Mouse (Mus musculus) midbrain, embryonic 11.5 days (tissue): ENCODE data around the gene Gm43738. TPM values are rescaled to one million over a fixed set of nuclear protein-coding genes. Genes with fewer than 3 reads are reported as not detected.

Experiments used
- ATAC-seq: fragments of 200-750 bp; cut with Nextera tagmentation; 2 replicates; pipeline ENCODE4 v1.8.0; 2017; ENCODE audit warnings: moderate TSS enrichment, moderate library complexity; ENCODE audit not compliant: low FRiP score
- DNase-seq: peaks from one replicate; pipeline ENCODE4 v3.0.0; 2015; ENCODE audit warnings: low spot score; ENCODE audit errors: missing footprints
- H3K27ac ChIP-seq: fragments of 300-500 bp; sonication (generic); 2 replicates; pipeline ENCODE4 v1.5.1; 2014; ENCODE audit warnings: low read depth, low read length
- H3K27me3 ChIP-seq: fragments of 300-500 bp; sonication (generic); 2 replicates; pipeline ENCODE4 v1.6.1; 2014; ENCODE audit warnings: mild to moderate bottlenecking, low read length, moderate library complexity, mixed read lengths; ENCODE audit not compliant: control insufficient read depth, insufficient read depth
- H3K36me3 ChIP-seq: fragments of 300-500 bp; sonication (generic); 2 replicates; pipeline ENCODE4 v1.6.1; 2014; ENCODE audit warnings: mild to moderate bottlenecking, low read length, moderate library complexity, mixed read lengths; ENCODE audit not compliant: control insufficient read depth, insufficient read depth
- H3K4me1 ChIP-seq: fragments of 300-500 bp; sonication (generic); 2 replicates; pipeline ENCODE4 v1.6.1; 2014; ENCODE audit warnings: low read length; ENCODE audit not compliant: control insufficient read depth, insufficient read depth
- H3K4me2 ChIP-seq: fragments of 300-500 bp; sonication (generic); 2 replicates; pipeline ENCODE4 v1.6.1; 2014; ENCODE audit warnings: mild to moderate bottlenecking, moderate library complexity
- H3K4me3 ChIP-seq: fragments of 300-500 bp; sonication (generic); 2 replicates; pipeline ENCODE4 v1.5.1; 2014; ENCODE audit warnings: low read depth, low read length
- H3K9ac ChIP-seq: fragments of 300-500 bp; sonication (generic); 2 replicates; pipeline ENCODE4 v1.6.1; 2014; ENCODE audit warnings: low read length
- H3K9me3 ChIP-seq: fragments of 300-500 bp; sonication (generic); 2 replicates; pipeline ENCODE4 v1.6.1; 2016; ENCODE audit warnings: low read length; ENCODE audit not compliant: control insufficient read depth
- WGBS: fragments of 180-500 bp; shearing (Covaris S2); extraction: QIAGEN DNeasy Blood & Tissue Kit; methylation state at CpG from one replicate; pipeline ENCODE4 v1.1.7; 2014; 5-methylcytosine and 5-hydroxymethylcytosine counted together
- polyA plus RNA-seq: library from polyadenylated mRNA; unstranded; fragments of >200 nt; fragmentation: Nextera tagmentation; extraction: Ambion mirVana; gene quantifications from 2 replicates; pipeline ENCODE4 v1.2.1, GENCODE M21; 2014

Gm43738 gene
- polyA plus RNA-seq: not detected in 2 replicates

- Histone ChIP-seq H3K27me3 (no peaks in the 10 kb centered on the region), H3K27ac (peak within 1 kb of the TSS; percentile 48), H3K9ac (peak within 1 kb of the TSS; percentile 81), H3K4me2 (peak within 1 kb of the TSS; percentile 89), H3K36me3 (peaks cover 7% of the 10 kb centered on the region; the same call in 1 of the 2 replicates), H3K4me3 (peak within 1 kb of the TSS; percentile 87), H3K4me1 (peaks cover 18% of the 10 kb centered on the region), H3K9me3 (no peaks in the 10 kb centered on the region)
- no peak for ATAC-seq
- no peak for DNase-seq
- WGBS: 53% methylated on average over 7 of the region's 7 CpGs
Measured at GRCm38 (mm10) chr3:89100811-89101210, at the start of gene Gm43738. Gene Gm43738, minus strand, starts transcription at chr3:89101099.

GRCm38 (mm10) chr3:89148567-89148966 is 47.7 kb upstream of the Gm43738 start:
- ATAC-seq (no peak), DNase-seq (no peak)
- 70% methylated on average over 14 of the region's 14 CpGs for WGBS
- H3K27ac ChIP-seq: no peak overlapping the region
- H3K4me3 ChIP-seq: no peak overlapping the region
- H3K4me1 ChIP-seq: peaks cover 7% of the 10 kb centered on the region
- no peaks in the 10 kb centered on the region for H3K9me3 ChIP-seq
- H3K36me3 ChIP-seq: no peaks in the 10 kb centered on the region
- no peak overlapping the region for H3K4me2 ChIP-seq
- no peak overlapping the region for H3K9ac ChIP-seq
- peaks cover 5% of the 10 kb centered on the region; the same call in 1 of the 2 replicates for H3K27me3 ChIP-seq

- Histone ChIP-seq H3K27me3 (peaks cover 5% of the 10 kb centered on the region; the same call in 1 of the 2 replicates), H3K4me2 (peak overlapping the region; percentile 27), H3K36me3 (no peaks in the 10 kb centered on the region), H3K9ac (no peak overlapping the region), H3K27ac (no peak overlapping the region), H3K4me3 (no peak overlapping the region), H3K4me1 (peaks cover 7% of the 10 kb centered on the region), H3K9me3 (no peaks in the 10 kb centered on the region)
- DNase-seq: no peak
- ATAC-seq: no peak
- WGBS: 11% methylated on average over 15 of the region's 15 CpGs
Measured at GRCm38 (mm10) chr3:89147979-89148311, 47.0 kb upstream of the Gm43738 start.

- ATAC-seq (0 out of 2 replicates have a peak, but pooled peaks have one; percentile 27), DNase-seq (no peak)
- Histone ChIP-seq H3K9ac (no peak overlapping the region), H3K27ac (no peak overlapping the region), H3K36me3 (no peaks in the 10 kb centered on the region), H3K4me3 (no peak overlapping the region), H3K4me1 (peaks cover 7% of the 10 kb centered on the region), H3K4me2 (peak overlapping the region; percentile 27), H3K27me3 (peaks cover 5% of the 10 kb centered on the region; the same call in 1 of the 2 replicates), H3K9me3 (no peaks in the 10 kb centered on the region)
- 24% methylated on average over 26 of the region's 26 CpGs for WGBS
Measured at GRCm38 (mm10) chr3:89147101-89147978, 46.4 kb upstream of the Gm43738 start.

- WGBS: 26% methylated on average over 8 of the region's 8 CpGs
- Histone ChIP-seq H3K4me2 (no peak overlapping the region), H3K9me3 (no peaks in the 10 kb centered on the region), H3K9ac (no peak overlapping the region), H3K27me3 (peaks cover 5% of the 10 kb centered on the region; the same call in 1 of the 2 replicates), H3K4me3 (no peak overlapping the region), H3K36me3 (no peaks in the 10 kb centered on the region), H3K27ac (no peak overlapping the region), H3K4me1 (peaks cover 7% of the 10 kb centered on the region)
- DNase-seq (no peak), ATAC-seq (no peak)
Measured at GRCm38 (mm10) chr3:89145566-89145965, 44.7 kb upstream of the Gm43738 start.

GRCm38 (mm10) chr3:89144821-89145220 is 43.9 kb upstream of the Gm43738 start:
- Histone ChIP-seq H3K4me1 (peaks cover 7% of the 10 kb centered on the region), H3K4me3 (no peak overlapping the region), H3K36me3 (no peaks in the 10 kb centered on the region), H3K9me3 (no peaks in the 10 kb centered on the region), H3K27ac (no peak overlapping the region), H3K27me3 (peaks cover 5% of the 10 kb centered on the region; the same call in 1 of the 2 replicates), H3K4me2 (no peak overlapping the region), H3K9ac (no peak overlapping the region)
- ATAC-seq (no peak), DNase-seq (no peak)
- WGBS: 84% methylated on average over 10 of the region's 10 CpGs

- 50% methylated on average over 9 of the region's 9 CpGs for WGBS
- Histone ChIP-seq H3K4me1 (no peaks in the 10 kb centered on the region), H3K27me3 (no peaks in the 10 kb centered on the region), H3K27ac (no peak overlapping the region), H3K9me3 (no peaks in the 10 kb centered on the region), H3K4me2 (no peak overlapping the region), H3K9ac (no peak overlapping the region), H3K36me3 (no peaks in the 10 kb centered on the region), H3K4me3 (no peak overlapping the region)
- DNase-seq: no peak
- ATAC-seq: no peak
Measured at GRCm38 (mm10) chr3:89136365-89136764, 35.5 kb upstream of the Gm43738 start.

- DNase-seq (no peak), ATAC-seq (no peak)
- Histone ChIP-seq H3K9me3 (no peaks in the 10 kb centered on the region), H3K4me3 (no peak within 1 kb of the TSS), H3K27me3 (no peaks in the 10 kb centered on the region), H3K9ac (no peak within 1 kb of the TSS), H3K4me1 (no peaks in the 10 kb centered on the region), H3K36me3 (no peaks in the 10 kb centered on the region), H3K4me2 (no peak within 1 kb of the TSS), H3K27ac (no peak within 1 kb of the TSS)
- WGBS: 63% methylated on average over 3 of the region's 3 CpGs
Measured at GRCm38 (mm10) chr3:89135958-89136357, 35.1 kb upstream of the Gm43738 start, which contains the start of gene Pklr. Gene Pklr, plus strand, starts transcription at chr3:89136142.

- H3K4me1 ChIP-seq: no peaks in the 10 kb centered on the region
- no peaks in the 10 kb centered on the region for H3K36me3 ChIP-seq
- ATAC-seq (no peak), DNase-seq (no peak)
- H3K9me3 ChIP-seq: no peaks in the 10 kb centered on the region
- no peak overlapping the region for H3K4me2 ChIP-seq
- H3K27ac ChIP-seq: no peak overlapping the region
- no peak overlapping the region for H3K9ac ChIP-seq
- 91% methylated on average over 1 of the region's 1 CpGs for WGBS
- no peak overlapping the region for H3K4me3 ChIP-seq
- H3K27me3 ChIP-seq: no peaks in the 10 kb centered on the region
Measured at GRCm38 (mm10) chr3:89133752-89134151, 32.9 kb upstream of the Gm43738 start.
